Mouse (Mus musculus) forebrain, embryonic 13.5 days (tissue): Measurements from ENCODE around the gene Lin7c. TPM values are rescaled to one million over a fixed set of nuclear protein-coding genes. Genes with fewer than 3 reads are reported as not detected.
A peak's percentile ranks its signal among the peaks of the same experiment; 100 is the strongest.
"Not testable (repeated sequence)": the region's sequence is repeated elsewhere in the genome, so short reads cannot be mapped to it uniquely, and the experiment has no call there.

Source experiments
- ATAC-seq: fragments of 200-750 bp; cut with Nextera tagmentation; 2 replicates; pipeline ENCODE4 v1.8.0; 2017
- H3K27ac ChIP-seq: fragments of 300-500 bp; sonication (generic); 2 replicates; pipeline ENCODE4 v1.5.1; 2015; ENCODE audit warnings: inconsistent platforms, mild to moderate bottlenecking, moderate library complexity
- H3K27me3 ChIP-seq: fragments of 300-500 bp; sonication (generic); 2 replicates; pipeline ENCODE4 v1.6.1; 2015; ENCODE audit warnings: mild to moderate bottlenecking, inconsistent platforms
- H3K36me3 ChIP-seq: fragments of 300-500 bp; sonication (generic); 2 replicates; pipeline ENCODE4 v1.6.1; 2015; ENCODE audit warnings: mild to moderate bottlenecking, inconsistent platforms; ENCODE audit not compliant: poor library complexity, severe bottlenecking
- H3K4me1 ChIP-seq: fragments of 300-500 bp; sonication (generic); 2 replicates; pipeline ENCODE4 v1.6.1; 2015; ENCODE audit warnings: inconsistent platforms
- H3K4me2 ChIP-seq: fragments of 300-500 bp; sonication (generic); 2 replicates; pipeline ENCODE4 v1.6.1; 2015; ENCODE audit warnings: inconsistent platforms, mild to moderate bottlenecking, moderate library complexity
- H3K4me3 ChIP-seq: fragments of 300-500 bp; sonication (generic); 2 replicates; pipeline ENCODE4 v1.5.1; 2015; ENCODE audit warnings: mild to moderate bottlenecking, inconsistent platforms
- H3K9ac ChIP-seq: fragments of 300-500 bp; sonication (generic); 2 replicates; pipeline ENCODE4 v1.6.1; 2015; ENCODE audit warnings: mild to moderate bottlenecking, inconsistent platforms
- H3K9me3 ChIP-seq: fragments of 300-500 bp; sonication (generic); replicated peaks from 2 replicates; pipeline ENCODE4 v1.6.1; 2016; ENCODE audit warnings: inconsistent platforms
- WGBS: fragments of 180-500 bp; shearing (Covaris S2); methylation state at CpG from one replicate; pipeline ENCODE4 v1.1.7; 2015; 5-methylcytosine and 5-hydroxymethylcytosine counted together
- polyA plus RNA-seq: library from polyadenylated mRNA; unstranded; fragments of >200 nt; fragmentation: Nextera tagmentation; extraction: Ambion mirVana; gene quantifications from 2 replicates; pipeline ENCODE4 v1.2.1, GENCODE M21; 2015

Gene Lin7c
- polyA plus RNA-seq = 139 and 151 TPM in 2 replicates

- Histone ChIP-seq H3K36me3 (peaks cover 12% of the 10 kb centered on the region), H3K27me3 (no peaks in the 10 kb centered on the region), H3K4me2 (peak within 1 kb of the TSS; percentile 71), H3K9ac (peak within 1 kb of the TSS; percentile 96), H3K27ac (peak within 1 kb of the TSS; percentile 85), H3K4me3 (peak within 1 kb of the TSS; percentile 96), H3K9me3 (0 out of 2 replicates have a peak, but pooled peaks cover 3% of the 10 kb centered on the region), H3K4me1 (peaks cover 12% of the 10 kb centered on the region)
- WGBS = under 1% methylated on average over 42 of the region's 42 CpGs
- ATAC-seq = peak; percentile 100
These were observed at the start of gene Lin7c for GRCm38 (mm10) chr2:109890597-109890996. Gene Lin7c, plus strand, starts transcription at chr2:109890853.

DNA sequence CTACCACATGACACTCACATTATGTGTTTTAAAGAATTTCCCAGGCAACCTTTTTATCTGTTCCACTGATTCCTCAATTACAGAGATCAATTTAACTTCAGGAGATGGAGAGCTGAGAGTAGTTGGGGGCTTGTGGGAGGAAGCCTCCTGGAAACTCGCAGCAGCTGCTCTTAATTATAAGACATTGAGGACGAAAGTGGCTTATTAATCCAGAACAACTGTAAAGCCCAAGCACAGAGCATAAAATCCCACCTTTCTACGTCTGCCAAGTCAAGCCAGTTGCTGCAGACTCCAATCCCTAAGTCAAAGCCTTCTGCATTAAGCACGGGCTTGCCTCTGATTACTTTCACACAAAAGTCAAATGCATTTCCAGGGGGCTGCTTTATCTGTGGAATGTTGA is 44.3 kb upstream of the Lin7c start:
- WGBS = 55% methylated on average over 4 of the region's 4 CpGs
- no peak overlapping the region for H3K4me3 ChIP-seq
- no peak for ATAC-seq
- no peaks in the 10 kb centered on the region for H3K27me3 ChIP-seq
- peaks cover 8% of the 10 kb centered on the region; the same call in 1 of the 2 replicates for H3K4me1 ChIP-seq
- no peak overlapping the region for H3K4me2 ChIP-seq
- H3K9ac ChIP-seq = no peak overlapping the region
- H3K9me3 ChIP-seq = no peaks in the 10 kb centered on the region
- no peak overlapping the region for H3K27ac ChIP-seq
- H3K36me3 ChIP-seq = no peaks in the 10 kb centered on the region

DNA sequence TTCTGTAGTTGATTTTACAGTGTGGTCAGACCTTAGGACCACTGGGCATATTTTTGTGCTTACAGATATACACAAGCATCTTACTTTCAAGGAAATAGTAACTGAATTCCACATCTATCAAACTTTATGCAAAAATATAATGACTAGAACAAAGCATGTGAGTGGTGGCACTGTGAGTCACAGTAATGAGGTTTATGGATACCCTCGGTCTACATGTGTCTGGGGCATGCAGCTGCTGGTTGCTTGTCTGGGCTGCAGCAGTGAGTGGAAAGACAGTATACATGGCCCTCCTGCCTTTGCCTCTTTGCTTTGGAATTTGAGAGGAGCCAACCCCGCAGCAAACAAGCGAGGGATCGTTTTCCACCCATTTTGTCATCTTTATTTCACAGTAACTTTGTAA is 42.3 kb upstream of the Lin7c start:
- H3K27me3 ChIP-seq = no peaks in the 10 kb centered on the region
- no peaks in the 10 kb centered on the region for H3K9me3 ChIP-seq
- peaks cover 8% of the 10 kb centered on the region; the same call in 1 of the 2 replicates for H3K4me1 ChIP-seq
- ATAC-seq = no peak
- H3K4me2 ChIP-seq = no peak overlapping the region; the same call in 1 of the 2 replicates
- H3K36me3 ChIP-seq = no peaks in the 10 kb centered on the region
- H3K27ac ChIP-seq = no peak overlapping the region
- 0 out of 2 replicates have a peak overlapping the region, but pooled peaks have one; percentile 16 for H3K9ac ChIP-seq
- no peak overlapping the region for H3K4me3 ChIP-seq
- WGBS = 44% methylated on average over 4 of the region's 4 CpGs

DNA sequence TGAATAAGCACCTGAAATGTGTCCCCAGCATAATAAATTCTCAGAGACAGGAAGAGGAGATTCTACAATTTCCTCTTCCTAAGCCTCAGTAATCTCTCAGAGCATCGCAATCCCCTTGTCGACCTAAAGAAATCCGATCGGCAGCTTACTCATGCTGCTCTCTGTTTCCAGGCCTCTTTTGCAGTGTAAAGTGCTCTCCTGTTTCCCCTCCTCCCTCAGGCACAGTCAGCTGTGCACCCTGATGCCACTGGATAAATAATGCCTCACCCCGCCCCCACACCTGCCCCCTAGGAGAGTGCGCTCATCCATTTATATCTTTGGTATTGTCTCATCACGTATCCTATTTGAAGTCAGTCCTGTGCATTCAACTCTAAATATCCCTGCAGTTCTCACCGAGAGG is 41.9 kb upstream of the Lin7c start:
- no peak overlapping the region for H3K27ac ChIP-seq
- 0 out of 2 replicates have a peak overlapping the region, but pooled peaks have one; percentile 16 for H3K9ac ChIP-seq
- H3K27me3 ChIP-seq = no peaks in the 10 kb centered on the region
- no peaks in the 10 kb centered on the region for H3K9me3 ChIP-seq
- H3K36me3 ChIP-seq = no peaks in the 10 kb centered on the region
- peak; percentile 58; the same call in 1 of the 2 replicates for ATAC-seq
- peaks cover 8% of the 10 kb centered on the region; the same call in 1 of the 2 replicates for H3K4me1 ChIP-seq
- no peak overlapping the region for H3K4me3 ChIP-seq
- 18% methylated on average over 8 of the region's 8 CpGs for WGBS
- no peak overlapping the region; the same call in 1 of the 2 replicates for H3K4me2 ChIP-seq

DNA sequence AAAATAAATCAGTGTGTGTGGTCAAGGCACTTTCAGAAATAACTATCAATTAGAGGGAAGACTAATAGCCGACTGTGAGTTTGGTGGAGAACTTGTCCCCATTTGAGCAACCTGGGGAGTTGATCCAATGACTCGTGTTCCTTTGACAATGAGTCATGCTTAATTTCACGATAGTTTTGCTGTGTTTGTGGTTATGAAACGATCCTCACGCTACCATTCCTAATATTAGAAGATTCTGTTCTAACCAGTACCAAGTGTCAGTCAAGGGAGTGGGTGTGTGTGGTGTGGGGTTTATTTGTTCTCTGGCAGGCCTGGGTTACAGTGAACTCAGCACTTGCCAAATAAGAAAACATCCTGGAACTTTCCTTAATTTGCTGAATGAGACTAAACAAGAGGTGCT is 35.1 kb upstream of the Lin7c start:
- Histone ChIP-seq H3K4me3 (no peak overlapping the region), H3K36me3 (no peaks in the 10 kb centered on the region), H3K4me2 (no peak overlapping the region), H3K9me3 (no peaks in the 10 kb centered on the region), H3K9ac (no peak overlapping the region), H3K4me1 (no peaks in the 10 kb centered on the region), H3K27ac (no peak overlapping the region), H3K27me3 (no peaks in the 10 kb centered on the region)
- no peak for ATAC-seq
- WGBS = 84% methylated on average over 5 of the region's 5 CpGs

DNA sequence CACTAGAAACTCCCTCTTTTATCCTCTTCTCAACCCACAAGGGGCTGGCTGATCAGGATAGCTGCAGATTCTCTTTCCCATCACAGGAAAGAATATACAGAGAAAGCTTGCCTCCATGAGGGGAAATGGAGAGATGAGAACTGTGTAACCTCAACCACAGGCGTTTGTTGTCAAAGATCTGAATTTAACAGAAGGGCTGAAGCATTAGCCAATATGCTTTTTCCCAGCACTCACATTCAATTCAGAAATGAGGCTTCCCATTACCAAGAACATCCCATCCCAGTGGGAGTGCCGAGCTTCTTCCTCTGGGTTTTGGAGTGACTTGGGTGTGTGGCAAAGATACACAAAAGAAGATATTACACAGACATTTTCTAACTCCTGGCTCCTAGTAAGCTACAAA is 31.0 kb upstream of the Lin7c start:
- Histone ChIP-seq H3K9me3 (no peaks in the 10 kb centered on the region), H3K4me2 (no peak overlapping the region), H3K27ac (no peak overlapping the region), H3K4me3 (no peak overlapping the region), H3K36me3 (no peaks in the 10 kb centered on the region), H3K4me1 (no peaks in the 10 kb centered on the region), H3K27me3 (no peaks in the 10 kb centered on the region), H3K9ac (no peak overlapping the region)
- 78% methylated on average over 2 of the region's 2 CpGs for WGBS
- no peak for ATAC-seq

GRCm38 (mm10) chr2:109860832-109861231 is 29.8 kb upstream of the Lin7c start:
- no peak for ATAC-seq
- WGBS = 81% methylated on average over 3 of the region's 3 CpGs
- H3K4me1 ChIP-seq = no peaks in the 10 kb centered on the region
- H3K27me3 ChIP-seq = no peaks in the 10 kb centered on the region
- H3K9me3 ChIP-seq = no peaks in the 10 kb centered on the region
- no peak overlapping the region for H3K4me2 ChIP-seq
- H3K4me3 ChIP-seq = no peak overlapping the region
- H3K36me3 ChIP-seq = no peaks in the 10 kb centered on the region
- no peak overlapping the region for H3K27ac ChIP-seq
- H3K9ac ChIP-seq = no peak overlapping the region

DNA sequence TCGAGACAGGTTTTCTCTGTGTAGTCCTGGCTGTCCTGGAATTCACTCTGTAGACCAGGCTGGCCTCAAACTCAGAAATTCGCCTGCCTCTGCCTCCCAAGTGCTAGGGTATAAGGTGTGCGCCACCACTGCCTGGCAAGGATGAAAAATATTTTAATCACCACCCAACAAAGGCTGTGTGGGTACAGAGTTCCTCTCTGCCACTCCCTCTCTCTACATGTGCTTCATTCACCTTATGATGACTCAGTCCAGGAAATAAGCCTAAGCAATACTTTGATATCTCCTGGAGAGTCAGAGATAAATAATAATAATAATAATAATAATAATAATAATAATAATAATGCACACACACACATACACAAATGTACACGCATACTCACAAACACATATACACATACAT is 11.2 kb upstream of the Lin7c start:
- H3K27me3 ChIP-seq, H3K9me3 ChIP-seq, ATAC-seq, H3K36me3 ChIP-seq, H3K4me2 ChIP-seq, H3K9ac ChIP-seq, H3K4me3 ChIP-seq, H3K4me1 ChIP-seq, H3K27ac ChIP-seq: not testable (repeated sequence)
- 80% methylated on average over 4 of the region's 4 CpGs for WGBS

GRCm38 (mm10) chr2:109881111-109881510 is 9.5 kb upstream of the Lin7c start:
- Histone ChIP-seq H3K4me2 (no peak overlapping the region), H3K36me3 (no peaks in the 10 kb centered on the region), H3K4me3 (no peak overlapping the region), H3K9ac (no peak overlapping the region), H3K9me3 (no peaks in the 10 kb centered on the region), H3K27me3 (no peaks in the 10 kb centered on the region), H3K27ac (no peak overlapping the region), H3K4me1 (no peaks in the 10 kb centered on the region)
- 74% methylated on average over 2 of the region's 2 CpGs for WGBS
- ATAC-seq = no peak

- no peak overlapping the region for H3K4me2 ChIP-seq
- ATAC-seq = no peak
- H3K4me1 ChIP-seq = no peaks in the 10 kb centered on the region
- H3K27ac ChIP-seq = no peak overlapping the region
- WGBS = 70% methylated on average over 1 of the region's 1 CpGs
- H3K36me3 ChIP-seq = no peaks in the 10 kb centered on the region
- no peaks in the 10 kb centered on the region for H3K27me3 ChIP-seq
- H3K9me3 ChIP-seq = no peaks in the 10 kb centered on the region
- no peak overlapping the region for H3K9ac ChIP-seq
- H3K4me3 ChIP-seq = no peak overlapping the region
These were observed 9.0 kb upstream of the Lin7c start for GRCm38 (mm10) chr2:109881625-109882024.

DNA sequence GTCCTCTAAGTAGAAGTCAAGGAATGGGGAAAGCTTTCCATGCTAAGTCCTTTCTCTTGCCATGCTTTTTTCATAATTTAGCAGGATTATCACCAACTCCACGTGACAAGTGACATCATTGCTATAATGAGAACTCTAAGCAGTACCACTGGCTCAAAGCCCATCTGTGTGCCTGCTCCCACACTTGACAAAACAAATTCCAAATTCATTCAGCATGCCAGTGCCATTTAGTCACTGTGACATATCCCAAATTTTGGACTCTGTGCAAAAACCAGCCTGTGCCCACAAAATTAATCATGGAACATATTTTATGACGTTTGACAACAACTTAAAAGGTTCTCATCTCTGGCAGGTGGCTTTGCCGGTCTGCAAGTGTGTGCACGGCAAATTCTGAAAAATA is 6.5 kb upstream of the Lin7c start:
- Histone ChIP-seq H3K27me3 (no peaks in the 10 kb centered on the region), H3K9ac (no peak overlapping the region), H3K4me2 (no peak overlapping the region), H3K9me3 (no peaks in the 10 kb centered on the region), H3K27ac (no peak overlapping the region), H3K36me3 (no peaks in the 10 kb centered on the region), H3K4me1 (no peaks in the 10 kb centered on the region), H3K4me3 (no peak overlapping the region)
- peak; percentile 82; the same call in 1 of the 2 replicates for ATAC-seq
- 76% methylated on average over 4 of the region's 4 CpGs for WGBS

- Histone ChIP-seq H3K27ac (no peak overlapping the region), H3K9me3 (no peaks in the 10 kb centered on the region), H3K36me3 (no peaks in the 10 kb centered on the region), H3K4me3 (no peak overlapping the region), H3K4me2 (no peak overlapping the region), H3K4me1 (no peaks in the 10 kb centered on the region), H3K9ac (no peak overlapping the region), H3K27me3 (no peaks in the 10 kb centered on the region)
- peak; percentile 73; the same call in 1 of the 2 replicates for ATAC-seq
- WGBS = 60% methylated on average over 4 of the region's 4 CpGs
These were observed 6.1 kb upstream of the Lin7c start for GRCm38 (mm10) chr2:109884507-109884906.

DNA sequence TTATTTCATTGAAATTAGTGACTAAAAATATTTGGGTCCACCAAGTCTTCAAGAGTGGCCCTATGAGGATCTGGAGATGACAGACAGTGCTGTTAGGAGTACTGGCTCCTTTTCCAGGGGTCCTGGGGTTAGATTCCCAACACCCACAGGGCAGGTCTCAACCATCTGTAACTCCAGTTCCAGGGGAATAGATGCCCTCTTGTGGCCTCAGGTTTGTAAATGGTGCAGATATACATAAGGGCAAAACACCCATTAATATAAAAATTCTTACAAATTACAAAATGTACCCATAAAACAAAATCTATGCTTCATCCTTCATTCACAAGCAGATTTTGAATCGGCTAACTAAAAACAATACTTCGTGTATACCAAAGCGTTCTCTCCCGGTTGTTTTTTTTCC is 585 bp upstream of the Lin7c start:
- Histone ChIP-seq H3K36me3 (peaks cover 7% of the 10 kb centered on the region), H3K4me2 (peak overlapping the region; percentile 71), H3K27me3 (no peaks in the 10 kb centered on the region), H3K9me3 (0 out of 2 replicates have a peak, but pooled peaks cover 3% of the 10 kb centered on the region), H3K4me1 (peaks cover 12% of the 10 kb centered on the region), H3K4me3 (peak overlapping the region; percentile 96), H3K27ac (no peak overlapping the region), H3K9ac (peak overlapping the region; percentile 96)
- 36% methylated on average over 4 of the region's 4 CpGs for whole genome bisulfite sequencing
- 0 out of 2 replicates have a peak, but pooled peaks have one; percentile 15 for ATAC-seq
